Mouse (Mus musculus) heart, embryonic 15.5 days (tissue): ENCODE measurements at regions not wholly inside any gene's neighbourhood (a gene's known extent, or its start where the extent isn't known, plus 50 kb on each side); places are given as distances from the start of the nearest gene placed in this dataset.

Source experiments
- ATAC-seq: fragments of 200-750 bp; cut with Nextera tagmentation; replicated peaks from 2 replicates; pipeline ENCODE4 v1.8.0; 2017; ENCODE audit warnings: low read depth, moderate TSS enrichment; ENCODE audit not compliant: insufficient number of reproducible peaks, insufficient read depth, low FRiP score
- H3K27ac ChIP-seq: fragments of 300-500 bp; sonication (generic); 2 replicates; pipeline ENCODE4 v1.5.1; 2015; ENCODE audit warnings: mild to moderate bottlenecking, inconsistent platforms
- H3K27me3 ChIP-seq: fragments of 300-500 bp; sonication (generic); 2 replicates; pipeline ENCODE4 v1.6.1; 2015; ENCODE audit warnings: inconsistent platforms
- H3K36me3 ChIP-seq: fragments of 300-500 bp; sonication (generic); 2 replicates; pipeline ENCODE4 v1.6.1; 2015; ENCODE audit warnings: mild to moderate bottlenecking, inconsistent platforms
- H3K4me1 ChIP-seq: fragments of 300-500 bp; sonication (generic); replicated peaks from 2 replicates; pipeline ENCODE4 v1.6.1; 2015; ENCODE audit warnings: inconsistent platforms
- H3K4me2 ChIP-seq: fragments of 300-500 bp; sonication (generic); 2 replicates; pipeline ENCODE4 v1.6.1; 2015; ENCODE audit warnings: inconsistent platforms, mild to moderate bottlenecking, moderate library complexity
- H3K4me3 ChIP-seq: fragments of 300-500 bp; sonication (generic); 2 replicates; pipeline ENCODE4 v1.5.1; 2015; ENCODE audit warnings: mild to moderate bottlenecking, inconsistent platforms
- H3K9ac ChIP-seq: fragments of 300-500 bp; sonication (generic); 2 replicates; pipeline ENCODE4 v1.6.1; 2015; ENCODE audit warnings: mild to moderate bottlenecking, inconsistent platforms
- H3K9me3 ChIP-seq: fragments of 300-500 bp; sonication (generic); replicated peaks from 2 replicates; pipeline ENCODE4 v1.6.1; 2016; ENCODE audit warnings: inconsistent platforms
- WGBS: fragments of 180-500 bp; shearing (Covaris S2); methylation state at CpG from one replicate; pipeline ENCODE4 v1.1.7; 2015; ENCODE audit warnings: mixed read lengths; 5-methylcytosine and 5-hydroxymethylcytosine counted together

DNA sequence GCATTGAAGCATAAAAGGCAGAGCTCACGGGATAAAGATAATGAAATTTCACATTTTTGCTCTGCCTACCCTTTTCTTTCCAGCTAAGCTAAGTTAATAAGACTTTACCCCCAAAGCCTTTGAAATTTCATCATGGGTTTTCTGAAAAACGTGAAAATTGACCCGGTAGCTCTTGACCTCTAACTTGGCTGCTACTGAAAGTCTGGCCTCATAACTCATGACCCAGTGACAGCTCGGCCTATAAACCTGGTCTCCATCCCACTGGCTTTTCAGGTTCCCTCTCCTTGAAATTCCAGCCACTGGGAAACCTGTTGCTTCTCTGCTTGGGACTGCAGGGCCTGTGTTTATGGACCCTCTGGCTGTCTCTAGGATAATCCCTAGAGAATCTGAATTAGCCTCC lies 2285.3 kb downstream of the 4930444P10Rik start:
- Histone ChIP-seq H3K4me3 (no peak overlapping the region), H3K27ac (no peak overlapping the region), H3K9ac (no peak overlapping the region), H3K27me3 (no peaks in the 10 kb centered on the region), H3K9me3 (no peaks in the 10 kb centered on the region), H3K36me3 (no peaks in the 10 kb centered on the region), H3K4me2 (no peak overlapping the region), H3K4me1 (no peaks in the 10 kb centered on the region)
- ATAC-seq: no peak
- 63% methylated on average over 4 of the region's 4 CpGs for WGBS

DNA sequence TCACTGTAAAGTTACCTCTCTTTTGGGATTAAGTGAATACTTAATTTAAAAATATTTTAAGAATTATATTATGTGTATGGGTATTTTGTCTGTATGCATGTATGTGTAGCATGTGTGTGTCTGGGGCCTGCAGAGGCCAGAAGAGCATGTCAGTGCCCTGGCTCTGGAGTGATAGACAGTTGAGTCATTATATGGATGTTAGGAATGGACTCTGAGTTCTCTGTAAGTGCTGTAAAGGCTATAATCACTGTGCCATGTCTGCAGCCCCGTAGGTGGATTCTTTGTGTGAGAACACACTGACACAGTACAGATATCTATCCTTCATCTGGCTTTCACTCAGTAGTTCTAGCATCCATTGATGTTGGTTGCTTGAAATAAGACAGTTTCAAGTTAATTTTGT lies 2292.7 kb downstream of the 4930444P10Rik start:
- no peak for ATAC-seq

DNA sequence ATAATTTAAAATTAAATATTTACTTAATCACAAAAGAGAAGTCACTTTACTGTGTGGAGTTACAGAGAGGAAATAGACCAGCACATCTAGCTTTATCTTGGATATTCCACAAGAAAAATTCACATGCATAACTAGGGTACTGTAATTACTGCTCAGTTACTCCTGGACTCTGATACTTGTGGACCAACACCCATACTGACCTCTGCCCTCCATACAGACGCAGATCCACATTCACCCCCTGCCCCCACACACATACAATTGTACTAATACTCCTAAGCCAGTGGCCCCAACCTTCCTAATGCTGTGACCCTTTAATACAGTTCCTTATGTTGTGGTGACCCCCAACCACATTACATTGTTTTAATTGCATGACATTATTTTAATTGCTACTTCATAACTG lies 2294.3 kb downstream of the 4930444P10Rik start:
- Histone ChIP-seq H3K4me1 (no peaks in the 10 kb centered on the region), H3K4me2 (no peak overlapping the region), H3K36me3 (no peaks in the 10 kb centered on the region), H3K27ac (no peak overlapping the region), H3K9ac (no peak overlapping the region), H3K27me3 (no peaks in the 10 kb centered on the region), H3K4me3 (no peak overlapping the region), H3K9me3 (no peaks in the 10 kb centered on the region)
- no peak for ATAC-seq
- 54% methylated on average over 1 of the region's 1 CpGs for WGBS

More for the DNA sequence above, 2292.7 kb downstream of the 4930444P10Rik start:
- Histone ChIP-seq H3K27ac (no peak overlapping the region), H3K4me1 (no peaks in the 10 kb centered on the region), H3K36me3 (no peaks in the 10 kb centered on the region), H3K27me3 (no peaks in the 10 kb centered on the region), H3K9ac (no peak overlapping the region), H3K9me3 (no peaks in the 10 kb centered on the region), H3K4me3 (no peak overlapping the region), H3K4me2 (no peak overlapping the region)
- 64% methylated on average over 1 of the region's 1 CpGs for WGBS

DNA sequence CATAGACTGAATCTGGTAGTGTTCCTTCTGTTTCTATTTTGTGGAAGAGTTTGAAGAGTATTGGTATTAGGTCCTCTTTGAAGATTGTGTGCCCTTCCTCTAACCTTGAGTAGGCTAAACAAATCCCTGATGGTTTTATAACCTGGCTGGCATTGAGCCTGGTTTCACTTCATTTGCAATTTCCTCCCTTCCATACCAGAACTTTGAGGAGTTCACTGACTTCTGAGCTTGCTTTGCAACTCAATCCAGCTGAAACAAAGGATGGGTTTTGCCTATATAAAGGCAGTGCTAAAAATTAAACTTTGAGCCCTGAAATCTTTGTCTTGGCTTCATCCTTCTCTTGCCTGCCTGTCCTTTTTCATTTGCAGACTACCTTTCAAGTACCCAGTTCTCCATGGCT lies 2297.9 kb downstream of the 4930444P10Rik start:
- ATAC-seq: no peak
- Histone ChIP-seq H3K9ac (no peak overlapping the region), H3K4me2 (no peak overlapping the region), H3K4me1 (no peaks in the 10 kb centered on the region), H3K9me3 (peaks cover 4% of the 10 kb centered on the region; the same call in 1 of the 2 replicates), H3K4me3 (no peak overlapping the region), H3K36me3 (no peaks in the 10 kb centered on the region), H3K27ac (no peak overlapping the region), H3K27me3 (no peaks in the 10 kb centered on the region)

DNA sequence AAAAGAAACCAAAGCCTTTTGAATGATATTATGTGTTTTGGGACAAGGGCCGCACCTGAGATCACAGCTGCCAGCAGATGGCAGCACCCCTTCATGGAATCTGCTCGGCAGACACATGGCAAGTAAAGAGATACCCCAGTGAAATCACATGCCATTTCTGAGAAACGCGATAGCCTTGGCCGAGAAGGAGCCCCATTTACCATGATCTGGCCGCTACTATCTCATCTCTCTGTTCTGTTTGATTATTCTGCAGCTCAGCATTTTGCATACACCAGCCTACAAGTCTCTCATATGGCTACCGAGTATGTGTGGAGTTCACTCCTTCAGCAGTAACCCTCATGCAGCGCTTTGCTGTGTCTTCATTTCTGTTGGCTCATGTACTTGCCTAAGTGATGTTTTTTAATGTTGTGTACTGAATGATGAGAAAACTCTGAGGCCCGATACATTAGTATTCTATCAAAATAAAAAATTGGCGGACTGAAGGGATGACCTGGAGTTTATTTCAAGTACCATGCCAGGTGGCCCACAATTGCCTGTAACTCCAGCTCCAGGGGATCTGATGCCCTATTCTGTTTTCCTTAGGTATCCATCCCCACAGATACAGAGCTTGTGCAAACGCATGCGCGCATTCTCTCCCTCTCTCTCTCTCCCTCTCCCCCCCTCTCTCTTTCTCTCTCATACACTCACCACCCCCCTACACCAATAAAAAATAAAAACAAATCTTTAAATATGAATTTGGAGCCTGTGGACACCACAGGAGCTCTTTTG lies 2303.6 kb downstream of the 4930444P10Rik start:
- no peak for ATAC-seq
- no peaks in the 10 kb centered on the region for H3K27me3 ChIP-seq
- no peak overlapping the region for H3K9ac ChIP-seq
- no peaks in the 10 kb centered on the region; the same call in 1 of the 2 replicates for H3K4me1 ChIP-seq
- peaks cover 4% of the 10 kb centered on the region; the same call in 1 of the 2 replicates for H3K9me3 ChIP-seq
- peak overlapping the region; percentile 41 for H3K4me2 ChIP-seq
- H3K4me3 ChIP-seq: 0 out of 2 replicates have a peak overlapping the region, but pooled peaks have one; percentile 7
- no peak overlapping the region for H3K27ac ChIP-seq
- no peaks in the 10 kb centered on the region for H3K36me3 ChIP-seq
- 43% methylated on average over 13 of the region's 13 CpGs for WGBS

DNA sequence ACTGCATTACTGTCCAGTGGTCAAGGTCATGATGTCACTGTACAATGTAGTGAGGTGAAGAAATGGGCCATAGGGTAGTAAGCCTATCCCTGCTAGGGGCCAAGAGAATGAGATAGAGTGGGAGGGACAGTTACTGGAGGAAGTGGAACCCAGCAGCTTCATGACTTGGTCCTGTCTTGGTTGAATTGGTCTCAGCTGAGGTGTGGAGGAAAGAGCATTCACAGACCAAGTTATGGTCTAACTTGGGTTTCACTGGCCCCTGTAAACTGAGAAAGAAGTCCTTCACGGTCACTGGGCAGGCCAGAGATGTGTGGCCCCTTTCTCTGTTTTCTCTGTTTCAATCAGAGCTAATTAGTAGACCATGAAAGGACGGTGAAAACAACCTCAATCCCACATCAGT lies 2306.1 kb downstream of the 4930444P10Rik start:
- no peak overlapping the region for H3K9ac ChIP-seq
- H3K27ac ChIP-seq: no peak overlapping the region
- WGBS: 65% methylated on average over 2 of the region's 2 CpGs
- no peaks in the 10 kb centered on the region for H3K36me3 ChIP-seq
- H3K27me3 ChIP-seq: no peaks in the 10 kb centered on the region
- no peak for ATAC-seq
- no peak overlapping the region for H3K4me2 ChIP-seq
- peaks cover 4% of the 10 kb centered on the region; the same call in 1 of the 2 replicates for H3K9me3 ChIP-seq
- H3K4me1 ChIP-seq: no peaks in the 10 kb centered on the region; the same call in 1 of the 2 replicates
- no peak overlapping the region for H3K4me3 ChIP-seq

DNA sequence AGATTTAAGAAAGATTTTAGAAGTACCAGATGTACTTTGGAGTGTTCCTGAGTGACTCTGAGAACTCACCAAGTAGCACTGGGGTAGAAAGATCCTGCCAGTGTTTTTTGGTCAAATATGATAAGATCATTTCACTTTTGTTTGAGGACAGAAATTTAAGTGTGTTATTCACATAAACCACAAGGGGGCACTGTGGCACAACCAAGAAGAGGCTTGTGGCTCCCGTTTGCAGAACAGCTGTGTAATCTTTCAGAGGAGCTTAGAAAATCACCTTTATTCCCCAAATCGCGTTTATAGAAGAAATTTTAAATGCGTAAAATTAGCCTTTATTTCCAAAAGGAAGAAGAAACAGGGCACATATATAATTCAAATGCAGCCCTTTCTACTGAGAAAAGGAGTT lies 2308.7 kb downstream of the 4930444P10Rik start:
- H3K4me3 ChIP-seq: no peak overlapping the region
- WGBS: 5% methylated on average over 4 of the region's 4 CpGs
- H3K27me3 ChIP-seq: no peaks in the 10 kb centered on the region
- no peak overlapping the region for H3K27ac ChIP-seq
- ATAC-seq: no peak
- no peaks in the 10 kb centered on the region; the same call in 1 of the 2 replicates for H3K4me1 ChIP-seq
- no peaks in the 10 kb centered on the region for H3K36me3 ChIP-seq
- no peak overlapping the region for H3K9ac ChIP-seq
- no peaks in the 10 kb centered on the region for H3K9me3 ChIP-seq
- H3K4me2 ChIP-seq: no peak overlapping the region

DNA sequence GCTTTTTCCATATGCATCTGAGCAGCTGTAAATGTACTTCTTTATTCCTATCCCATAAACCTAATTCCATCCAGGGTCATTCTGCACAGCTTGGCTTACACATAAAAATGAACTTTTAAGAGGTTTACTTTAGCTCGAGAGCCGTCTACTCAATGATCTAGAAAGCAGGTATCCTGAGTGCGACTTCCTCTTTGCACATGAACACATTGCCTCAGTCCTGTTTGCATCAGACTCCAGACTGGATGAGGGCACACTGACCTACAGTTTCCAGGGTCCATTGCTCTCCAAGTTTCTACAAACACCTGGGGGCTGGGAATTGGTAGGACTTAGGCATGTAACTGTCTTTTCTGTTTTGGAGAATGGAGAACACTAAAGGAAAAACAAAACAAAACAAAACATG lies 2310.5 kb downstream of the 4930444P10Rik start:
- Histone ChIP-seq H3K27me3 (no peaks in the 10 kb centered on the region), H3K4me3 (no peak overlapping the region), H3K27ac (no peak overlapping the region), H3K36me3 (no peaks in the 10 kb centered on the region), H3K9ac (no peak overlapping the region), H3K9me3 (no peaks in the 10 kb centered on the region), H3K4me2 (no peak overlapping the region), H3K4me1 (no peaks in the 10 kb centered on the region; the same call in 1 of the 2 replicates)
- WGBS: 71% methylated on average over 3 of the region's 3 CpGs
- ATAC-seq: no peak

DNA sequence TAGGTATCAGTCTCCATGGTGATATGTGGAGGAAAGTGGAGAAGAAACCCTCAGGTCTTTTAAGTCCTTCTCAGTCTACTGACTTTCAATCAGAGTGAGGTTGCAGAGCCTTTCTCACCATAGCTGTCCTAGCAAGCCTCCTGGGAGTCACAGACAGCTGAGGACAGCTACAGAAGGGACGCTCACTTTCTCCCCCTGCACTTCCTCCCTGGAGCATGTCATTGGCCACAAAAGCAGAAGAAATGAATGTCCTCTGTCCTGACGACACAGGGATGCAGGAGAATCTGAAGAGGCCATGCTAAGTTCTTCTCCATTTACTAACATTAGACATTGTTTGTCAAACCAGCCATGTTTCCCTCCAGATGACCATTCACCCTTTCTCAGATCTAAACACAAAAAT lies 2321.0 kb downstream of the 4930444P10Rik start:
- 43% methylated on average over 2 of the region's 2 CpGs for WGBS
- no peak for ATAC-seq
- no peaks in the 10 kb centered on the region for H3K27me3 ChIP-seq
- no peak overlapping the region for H3K4me3 ChIP-seq
- H3K4me2 ChIP-seq: no peak overlapping the region
- H3K9me3 ChIP-seq: no peaks in the 10 kb centered on the region
- no peak overlapping the region for H3K9ac ChIP-seq
- no peak overlapping the region for H3K27ac ChIP-seq
- H3K4me1 ChIP-seq: peaks cover 11% of the 10 kb centered on the region
- H3K36me3 ChIP-seq: no peaks in the 10 kb centered on the region

DNA sequence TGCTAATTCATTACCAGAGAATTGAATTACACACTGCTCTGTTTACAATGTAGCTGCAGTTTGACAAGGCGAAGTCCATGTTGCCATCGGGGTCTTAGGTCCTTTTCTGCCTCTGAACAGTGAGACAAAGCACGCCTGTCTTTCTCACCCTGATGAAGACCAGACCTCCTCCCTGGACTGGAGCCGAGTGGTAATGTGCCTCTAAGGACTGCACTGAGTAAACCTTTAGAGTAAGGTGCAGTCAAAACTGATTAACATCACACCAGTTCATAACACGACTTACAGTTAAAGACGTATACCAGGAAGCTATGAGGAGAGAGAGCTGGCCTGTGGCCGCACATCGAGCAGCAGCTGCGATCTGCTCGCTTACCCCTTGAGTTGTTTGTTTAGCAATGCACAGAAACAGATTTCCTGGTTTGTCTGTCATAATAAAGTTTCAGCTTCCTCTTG lies 2322.1 kb downstream of the 4930444P10Rik start:
- H3K4me3 ChIP-seq: no peak overlapping the region
- H3K4me2 ChIP-seq: peak overlapping the region; percentile 26
- no peaks in the 10 kb centered on the region for H3K36me3 ChIP-seq
- H3K9ac ChIP-seq: no peak overlapping the region
- H3K27ac ChIP-seq: no peak overlapping the region
- WGBS: 17% methylated on average over 10 of the region's 10 CpGs
- H3K27me3 ChIP-seq: no peaks in the 10 kb centered on the region
- H3K9me3 ChIP-seq: no peaks in the 10 kb centered on the region
- peaks cover 11% of the 10 kb centered on the region for H3K4me1 ChIP-seq
- ATAC-seq: no peak; the same call in 1 of the 2 replicates

DNA sequence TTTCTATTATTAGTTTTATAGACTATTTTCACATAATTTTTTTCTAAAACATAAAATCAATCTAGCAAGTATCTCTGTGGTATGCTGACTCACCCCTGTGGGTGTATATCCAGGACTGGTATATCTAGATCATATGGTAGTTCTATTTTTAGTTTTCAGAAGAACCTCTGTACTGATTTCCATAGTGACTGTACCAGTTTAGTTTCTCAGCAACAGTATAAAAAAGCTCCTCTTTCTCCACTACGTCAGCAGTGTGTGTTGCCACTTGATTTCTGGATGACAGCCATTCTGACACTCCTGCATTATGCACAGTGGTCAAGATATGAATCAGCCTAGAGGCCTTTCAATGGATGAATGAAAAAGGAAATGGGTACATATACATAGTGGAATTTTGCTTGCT lies 2338.6 kb downstream of the A830018L16Rik start:
- H3K4me2 ChIP-seq: no peak overlapping the region
- 31% methylated on average over 1 of the region's 1 CpGs for WGBS
- H3K9ac ChIP-seq: no peak overlapping the region
- no peak overlapping the region for H3K27ac ChIP-seq
- no peaks in the 10 kb centered on the region for H3K27me3 ChIP-seq
- no peaks in the 10 kb centered on the region for H3K36me3 ChIP-seq
- no peak overlapping the region for H3K4me3 ChIP-seq
- no peaks in the 10 kb centered on the region for H3K9me3 ChIP-seq
- ATAC-seq: no peak
- no peaks in the 10 kb centered on the region for H3K4me1 ChIP-seq

DNA sequence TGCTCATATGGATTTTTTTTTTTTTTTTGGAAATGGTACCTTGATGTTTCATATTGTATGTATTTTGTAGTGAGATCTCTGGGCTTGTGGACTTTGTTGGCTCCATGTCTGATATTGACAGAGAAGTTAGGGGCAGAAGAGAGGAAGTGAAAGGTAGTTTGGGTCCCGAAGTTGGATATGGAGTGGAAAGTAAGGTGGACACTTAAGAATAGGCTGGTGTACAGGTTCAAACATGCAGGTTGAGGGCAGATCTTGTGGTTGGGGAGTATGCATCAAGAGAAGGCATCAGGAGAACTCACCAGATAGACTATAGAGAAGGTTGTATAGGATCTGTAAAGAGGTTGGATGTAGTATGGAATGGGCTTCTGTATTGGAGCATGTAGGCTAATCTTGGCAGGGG lies 2337.5 kb downstream of the A830018L16Rik start:
- Histone ChIP-seq H3K4me1 (no peaks in the 10 kb centered on the region), H3K27me3 (no peaks in the 10 kb centered on the region), H3K4me3 (no peak overlapping the region), H3K4me2 (no peak overlapping the region), H3K9me3 (no peaks in the 10 kb centered on the region), H3K9ac (no peak overlapping the region), H3K36me3 (no peaks in the 10 kb centered on the region), H3K27ac (no peak overlapping the region)
- no peak for ATAC-seq
- 72% methylated on average over 1 of the region's 1 CpGs for WGBS
